Mouse (Mus musculus) neural tube, embryonic 14.5 days (tissue): ENCODE measurements at regions not wholly inside any gene's neighbourhood (a gene's known extent, or its start where the extent isn't known, plus 50 kb on each side); places are given as distances from the start of the nearest gene placed in this dataset.

Source experiments
- ATAC-seq: fragments of 200-750 bp; cut with Nextera tagmentation; 2 replicates; pipeline ENCODE4 v1.8.0; 2017; ENCODE audit warnings: low read depth, mild to moderate bottlenecking, moderate TSS enrichment, moderate library complexity
- H3K27ac ChIP-seq: fragments of 300-500 bp; sonication (generic); 2 replicates; pipeline ENCODE4 v1.5.1; 2014; ENCODE audit warnings: low read depth, mild to moderate bottlenecking, control low read depth, low read length, moderate library complexity, mixed read lengths
- H3K27me3 ChIP-seq: fragments of 300-500 bp; sonication (generic); 2 replicates; pipeline ENCODE4 v1.6.1; 2014; ENCODE audit warnings: low read length; ENCODE audit not compliant: control insufficient read depth, insufficient read depth
- H3K36me3 ChIP-seq: fragments of 300-500 bp; sonication (generic); 2 replicates; pipeline ENCODE4 v1.6.1; 2014; ENCODE audit warnings: low read length, mixed read lengths; ENCODE audit not compliant: control insufficient read depth, insufficient read depth
- H3K4me1 ChIP-seq: fragments of 300-500 bp; sonication (generic); 2 replicates; pipeline ENCODE4 v1.6.1; 2014; ENCODE audit warnings: low read length; ENCODE audit not compliant: control insufficient read depth, insufficient read depth
- H3K4me2 ChIP-seq: fragments of 300-500 bp; sonication (generic); 2 replicates; pipeline ENCODE4 v1.6.1; 2014; ENCODE audit warnings: mild to moderate bottlenecking, low read depth, low read length, control low read depth
- H3K4me3 ChIP-seq: fragments of 300-500 bp; sonication (generic); 2 replicates; pipeline ENCODE4 v1.5.1; 2014; ENCODE audit warnings: low read depth, low read length, control low read depth, mixed read lengths
- H3K9ac ChIP-seq: fragments of 300-500 bp; sonication (generic); replicated peaks from 2 replicates; pipeline ENCODE4 v1.6.1; 2014; ENCODE audit warnings: low read depth, mild to moderate bottlenecking, control low read depth, low read length, mixed read lengths
- H3K9me3 ChIP-seq: fragments of 300-500 bp; sonication (generic); 2 replicates; pipeline ENCODE4 v1.6.1; 2016; ENCODE audit warnings: low read length; ENCODE audit not compliant: control insufficient read depth
- WGBS: fragments of 180-500 bp; shearing (Covaris S2); extraction: QIAGEN DNeasy Blood & Tissue Kit; methylation state at CpG from one replicate; pipeline ENCODE4 v1.1.7; 2014; 5-methylcytosine and 5-hydroxymethylcytosine counted together

DNA sequence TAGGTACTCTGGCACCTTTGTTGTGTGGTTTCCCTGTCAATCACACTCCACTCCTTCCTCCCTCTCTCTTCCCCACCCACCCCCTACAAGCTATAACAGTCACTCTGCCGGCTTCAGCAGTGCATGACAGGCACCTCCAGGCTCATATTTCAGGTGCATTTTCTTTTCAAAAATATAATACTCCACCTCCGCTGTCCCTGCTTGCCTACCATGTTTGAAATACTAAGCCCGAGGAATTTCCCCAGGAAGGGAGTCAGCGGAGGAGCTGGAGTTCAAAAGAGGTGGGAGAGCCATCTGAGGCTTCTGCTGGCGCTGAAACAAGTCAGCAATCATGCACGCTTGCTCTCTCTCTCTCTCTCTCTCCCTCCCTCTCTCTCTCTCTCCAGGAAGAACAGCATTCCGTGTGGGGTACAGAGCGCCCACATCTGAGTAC is 96.5 kb upstream of the Basp1 start:
- Histone ChIP-seq H3K9me3 (no peaks in the 10 kb centered on the region), H3K4me2 (no peak overlapping the region), H3K9ac (no peak overlapping the region), H3K4me1 (0 out of 2 replicates have a peak, but pooled peaks cover 2% of the 10 kb centered on the region), H3K27ac (no peak overlapping the region), H3K36me3 (no peaks in the 10 kb centered on the region), H3K4me3 (no peak overlapping the region), H3K27me3 (no peaks in the 10 kb centered on the region)
- ATAC-seq = no peak; the same call in 1 of the 2 replicates
- WGBS = 45% methylated on average over 8 of the region's 8 CpGs

DNA sequence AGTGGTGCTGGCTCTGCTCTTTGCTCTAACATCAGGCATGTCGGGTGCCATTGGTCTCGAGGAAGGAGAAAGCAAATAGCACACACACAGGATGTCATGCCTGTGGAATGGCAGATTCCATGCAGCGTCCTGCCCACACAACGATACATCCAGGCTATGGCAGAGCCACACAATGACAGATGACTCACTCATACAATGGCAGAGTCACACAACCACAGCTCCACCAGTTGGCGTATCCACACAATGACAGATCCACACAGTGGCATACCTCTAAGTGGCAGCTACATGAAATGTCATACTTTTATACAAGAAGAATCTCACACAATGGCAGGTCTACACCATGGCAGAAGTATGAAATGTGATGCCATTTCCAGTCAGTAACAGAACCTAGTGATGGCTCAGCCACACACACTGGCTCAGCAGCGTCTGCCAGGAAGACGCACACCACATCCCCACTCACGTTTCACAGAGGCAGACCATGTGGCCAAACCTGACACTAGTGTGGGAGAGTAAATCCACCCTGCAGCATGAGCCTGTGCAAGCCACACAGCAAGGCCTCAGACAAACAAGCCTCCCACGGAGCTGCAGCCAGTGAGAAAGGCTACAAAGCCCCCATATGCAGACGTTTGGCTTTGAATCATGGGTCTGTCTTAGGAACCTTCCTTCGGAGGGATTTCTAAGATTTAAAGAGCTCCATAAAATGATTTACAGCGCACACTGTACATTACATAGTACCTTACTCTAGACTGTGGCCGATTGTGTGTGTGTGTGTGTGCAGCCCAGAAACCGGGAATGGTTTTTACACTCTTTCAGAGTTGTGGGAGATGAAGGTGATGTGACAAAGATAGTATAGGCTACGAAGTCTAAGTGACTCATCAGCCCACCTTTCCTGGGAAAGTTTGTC is 104.0 kb upstream of the Myo10 start:
- ATAC-seq = no peak
- H3K4me1 ChIP-seq = no peaks in the 10 kb centered on the region
- H3K27ac ChIP-seq = no peak overlapping the region
- H3K9me3 ChIP-seq = no peaks in the 10 kb centered on the region
- no peak overlapping the region for H3K9ac ChIP-seq
- no peak overlapping the region for H3K4me3 ChIP-seq
- H3K4me2 ChIP-seq = no peak overlapping the region
- H3K27me3 ChIP-seq = no peaks in the 10 kb centered on the region
- 83% methylated on average over 15 of the region's 15 CpGs for WGBS
- no peaks in the 10 kb centered on the region for H3K36me3 ChIP-seq

DNA sequence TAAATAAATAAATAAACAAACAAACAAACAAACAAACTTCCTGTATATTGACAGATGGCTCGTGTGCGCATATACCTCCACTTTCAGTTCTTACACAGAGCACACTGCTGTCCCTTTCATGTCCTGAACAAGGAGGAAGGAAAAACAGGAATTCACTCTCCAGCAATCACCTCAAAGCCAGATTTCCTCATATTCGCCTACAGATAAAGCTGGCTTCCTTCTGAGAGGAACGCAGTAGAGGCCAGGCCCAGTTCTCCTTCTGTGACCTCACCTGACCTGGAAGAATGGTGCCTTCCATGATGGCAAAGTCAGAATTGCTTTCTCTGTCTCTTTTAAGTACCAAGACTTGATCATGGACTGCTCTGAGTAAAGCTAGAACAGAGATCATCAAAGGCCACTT is 98.1 kb upstream of the Myo10 start:
- H3K9ac ChIP-seq = no peak overlapping the region
- no peaks in the 10 kb centered on the region for H3K36me3 ChIP-seq
- no peak for ATAC-seq
- no peaks in the 10 kb centered on the region for H3K9me3 ChIP-seq
- no peaks in the 10 kb centered on the region for H3K4me1 ChIP-seq
- H3K27ac ChIP-seq = no peak overlapping the region
- WGBS = 88% methylated on average over 4 of the region's 4 CpGs
- no peak overlapping the region for H3K4me2 ChIP-seq
- no peak overlapping the region for H3K4me3 ChIP-seq
- H3K27me3 ChIP-seq = no peaks in the 10 kb centered on the region

DNA sequence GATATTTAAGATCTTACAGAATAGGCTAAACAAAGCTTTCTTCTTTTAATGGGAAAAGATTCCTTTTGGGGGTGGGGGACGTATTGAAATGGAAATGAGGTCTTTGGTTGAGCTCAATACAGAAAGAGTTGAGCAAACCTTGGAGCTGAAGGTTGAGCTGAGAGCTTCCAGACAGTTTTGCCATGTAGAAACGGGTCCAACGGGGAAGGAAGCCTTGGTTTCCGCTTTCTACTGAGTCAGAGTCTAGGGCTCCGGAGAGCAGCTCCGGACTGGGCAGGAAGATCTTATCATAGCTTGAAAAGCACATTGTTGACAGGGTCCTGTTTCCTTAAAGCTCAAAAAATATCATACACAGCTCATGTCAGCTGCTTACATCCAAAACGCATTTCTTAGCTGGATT is 97.0 kb upstream of the Myo10 start:
- no peaks in the 10 kb centered on the region for H3K36me3 ChIP-seq
- no peak overlapping the region for H3K27ac ChIP-seq
- ATAC-seq = no peak
- no peaks in the 10 kb centered on the region for H3K4me1 ChIP-seq
- no peak overlapping the region for H3K4me2 ChIP-seq
- no peak overlapping the region for H3K4me3 ChIP-seq
- no peaks in the 10 kb centered on the region for H3K27me3 ChIP-seq
- no peak overlapping the region for H3K9ac ChIP-seq
- 77% methylated on average over 7 of the region's 7 CpGs for WGBS
- no peaks in the 10 kb centered on the region for H3K9me3 ChIP-seq

DNA sequence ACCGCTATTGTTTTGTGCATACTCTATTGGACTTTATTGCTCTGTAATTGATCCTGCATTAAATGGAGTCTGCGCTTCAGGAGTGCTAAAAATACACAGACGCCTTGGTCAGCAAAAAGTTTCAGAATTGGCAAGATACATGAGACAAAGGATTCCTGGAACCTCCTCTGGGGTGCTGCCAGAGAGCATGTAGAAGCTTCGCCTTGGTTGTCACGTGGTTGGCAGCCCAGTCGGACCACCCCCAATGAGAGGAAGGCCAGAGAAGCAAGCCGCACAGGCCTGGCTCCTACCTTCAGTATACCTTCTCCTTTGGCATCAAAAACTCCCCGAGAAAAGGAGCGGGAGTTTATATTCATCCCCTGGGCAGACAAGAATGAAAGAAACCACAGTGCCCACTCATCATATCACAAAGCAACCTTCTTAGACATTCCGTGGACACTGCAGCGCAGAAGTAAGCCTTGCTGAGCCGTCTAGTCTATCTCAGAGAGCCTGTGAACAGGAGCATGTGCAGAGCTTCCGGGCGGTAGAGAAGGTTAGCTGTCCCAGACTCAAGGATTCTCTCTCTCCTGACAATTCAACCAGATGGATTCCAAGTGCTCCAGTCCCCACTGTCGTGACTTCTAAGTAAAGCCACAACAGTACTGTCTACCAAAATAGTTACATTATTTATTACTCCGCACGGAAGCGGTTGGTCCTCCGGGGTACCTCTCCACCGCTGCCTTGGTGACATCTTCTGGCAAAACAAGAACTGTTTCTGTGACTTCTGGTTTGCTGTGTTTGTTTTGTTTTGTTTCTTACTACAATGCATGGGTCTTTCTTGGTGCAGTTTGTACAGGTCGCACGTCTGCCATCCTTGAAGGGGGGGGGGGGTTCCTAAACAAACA is 85.6 kb upstream of the Myo10 start:
- peak; percentile 51; the same call in 1 of the 2 replicates for ATAC-seq
- Histone ChIP-seq H3K27ac (no peak overlapping the region), H3K36me3 (no peaks in the 10 kb centered on the region), H3K4me2 (no peak overlapping the region), H3K4me1 (0 out of 2 replicates have a peak, but pooled peaks cover 3% of the 10 kb centered on the region), H3K27me3 (no peaks in the 10 kb centered on the region), H3K9ac (no peak overlapping the region), H3K9me3 (no peaks in the 10 kb centered on the region), H3K4me3 (no peak overlapping the region)
- WGBS = 69% methylated on average over 22 of the region's 22 CpGs

DNA sequence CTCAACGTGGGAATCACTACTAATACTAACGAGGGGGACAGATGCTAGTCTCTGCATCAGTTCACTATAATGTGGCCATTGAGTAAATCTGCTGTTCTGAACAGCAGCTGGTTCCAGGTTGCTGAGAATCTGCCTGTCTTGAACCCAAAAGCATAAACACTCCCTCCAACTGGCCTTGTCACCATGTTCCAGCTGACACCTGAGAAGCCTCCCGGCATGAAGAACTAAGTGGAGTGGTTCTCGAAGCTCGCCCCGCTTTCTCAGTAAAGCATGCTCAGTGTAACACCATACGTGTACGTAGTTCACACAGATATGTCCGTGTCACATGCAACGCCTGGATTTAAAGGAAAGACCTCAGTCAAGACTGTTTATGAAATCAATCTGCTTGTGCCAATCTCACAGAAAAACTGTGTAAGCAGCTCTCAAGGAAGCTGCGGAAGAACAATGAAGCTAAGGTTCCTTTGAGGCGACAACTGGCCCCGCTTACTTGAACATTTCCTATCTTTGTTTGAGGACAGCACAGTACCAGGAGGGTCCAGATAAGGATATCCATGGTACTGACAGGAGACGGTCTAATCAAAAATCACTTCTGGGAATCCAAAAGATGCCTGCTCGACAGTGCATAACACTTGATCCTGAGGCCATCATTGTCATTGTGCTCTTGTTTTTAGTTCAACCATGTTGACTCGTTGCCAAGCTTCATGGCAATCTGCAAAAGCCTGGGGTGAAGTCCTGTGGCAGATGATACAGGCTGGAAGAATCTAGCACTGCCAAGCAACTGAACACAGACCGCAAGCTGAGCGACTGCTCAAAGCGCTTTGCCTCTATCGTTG is 82.8 kb upstream of the Myo10 start:
- Histone ChIP-seq H3K4me3 (no peak overlapping the region), H3K36me3 (no peaks in the 10 kb centered on the region), H3K9me3 (no peaks in the 10 kb centered on the region), H3K4me1 (0 out of 2 replicates have a peak, but pooled peaks cover 3% of the 10 kb centered on the region), H3K27ac (no peak overlapping the region), H3K27me3 (no peaks in the 10 kb centered on the region), H3K9ac (no peak overlapping the region), H3K4me2 (no peak overlapping the region)
- 77% methylated on average over 20 of the region's 20 CpGs for WGBS
- ATAC-seq = no peak

DNA sequence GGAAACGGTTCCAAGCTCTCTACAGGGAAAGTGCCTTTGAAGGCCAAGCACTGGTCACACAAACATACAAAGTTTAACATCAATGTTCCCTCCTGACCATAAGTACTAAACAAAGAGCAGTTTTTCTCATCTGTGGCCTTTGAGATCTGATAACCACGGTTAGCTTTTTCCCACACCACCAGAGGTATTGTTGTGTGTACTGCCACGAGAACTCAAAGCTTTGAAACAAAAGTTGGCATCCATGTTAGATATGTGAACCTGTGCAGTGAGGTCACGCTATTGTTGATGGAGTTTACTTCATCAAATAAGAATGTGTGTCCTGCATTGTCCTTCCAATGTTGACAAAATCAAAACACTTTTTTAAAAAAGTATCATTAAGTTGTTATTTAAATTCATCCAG is 79.9 kb upstream of the Myo10 start:
- Histone ChIP-seq H3K4me1 (no peaks in the 10 kb centered on the region), H3K36me3 (no peaks in the 10 kb centered on the region), H3K9me3 (no peaks in the 10 kb centered on the region), H3K4me2 (no peak overlapping the region), H3K27me3 (no peaks in the 10 kb centered on the region), H3K9ac (no peak overlapping the region), H3K27ac (no peak overlapping the region), H3K4me3 (no peak overlapping the region)
- WGBS = 82% methylated on average over 4 of the region's 4 CpGs
- ATAC-seq = no peak

DNA sequence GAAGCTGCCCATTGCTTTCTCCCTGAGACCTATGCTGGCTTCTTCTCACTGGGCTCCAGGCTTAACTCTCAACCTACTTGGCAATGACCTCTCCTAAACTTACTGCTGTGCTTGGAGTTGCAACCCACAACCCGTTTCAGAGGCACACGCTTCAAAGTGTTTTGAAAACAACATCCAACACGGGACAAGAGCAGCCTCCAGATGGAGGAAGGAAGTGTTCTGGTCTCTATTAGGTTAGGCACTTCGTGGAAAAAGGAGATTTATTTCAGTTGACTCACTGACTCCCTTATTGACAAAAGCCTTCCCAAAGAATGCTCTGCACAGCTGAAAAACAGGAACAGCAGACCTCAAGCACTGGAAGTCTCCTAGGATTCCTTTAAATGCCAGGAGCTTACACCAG is 76.1 kb upstream of the Myo10 start:
- H3K36me3 ChIP-seq = no peaks in the 10 kb centered on the region
- no peak overlapping the region for H3K4me3 ChIP-seq
- H3K4me2 ChIP-seq = no peak overlapping the region
- no peaks in the 10 kb centered on the region for H3K9me3 ChIP-seq
- 63% methylated on average over 4 of the region's 4 CpGs for WGBS
- no peak for ATAC-seq
- no peaks in the 10 kb centered on the region for H3K27me3 ChIP-seq
- H3K27ac ChIP-seq = no peak overlapping the region
- H3K9ac ChIP-seq = no peak overlapping the region
- H3K4me1 ChIP-seq = no peaks in the 10 kb centered on the region
